Mouse (Mus musculus): ENCODE measurements at regions not wholly inside any gene's neighbourhood (a gene's known extent, or its start where the extent isn't known, plus 50 kb on each side); places are given as distances from the start of the nearest gene placed in this dataset.

- Histone ChIP-seq H3K4me1 (ENCODE audit: control insufficient read depth in 1 of 2, insufficient read depth in 2 of 2, low read length in 2 of 2) (peaks cover 16 to 29% of the 10 kb centered on the region in 2 experiments), H3K9me3 (replicated peaks; ENCODE audit: insufficient read depth, low read length) (no peaks in the 10 kb centered on the region), H3K36me3 (ENCODE audit: control insufficient read depth in 1 of 2, insufficient read depth in 2 of 2, low read length in 2 of 2) (peaks cover 16 to 34% of the 10 kb centered on the region in 2 experiments), H3K4me3 (ENCODE audit: control insufficient read depth in 1 of 2, insufficient read depth in 1 of 2, low read depth in 2 of 2, low read length in 2 of 2) (no peak overlapping the region), H3K9ac (ENCODE audit: control insufficient read depth, low read depth, low read length, poor library complexity, severe bottlenecking) (no peak overlapping the region), H3K27ac (ENCODE audit: control insufficient read depth, low read depth, low read length) (no peak overlapping the region), H3K27me3 (ENCODE audit: control insufficient read depth in 1 of 2, insufficient read depth in 2 of 2, low read length in 2 of 2) (no peaks in the 10 kb centered on the region), H3K79me2 (ENCODE audit: control insufficient read depth, insufficient read depth, low read length, poor library complexity) (peaks cover 22% of the 10 kb centered on the region; the same call in 1 of the 2 replicates)
- no peak for TF ChIP-seq POLR2AphosphoS5 (IDR thresholded peaks at IDR 0.05; ENCODE audit: borderline replicate concordance, low read depth, low read length)
- no peak for TF ChIP-seq NRF1 (IDR thresholded peaks at IDR 0.05; ENCODE audit: insufficient read depth, low read depth, low read length, poor library complexity, severe bottlenecking)
- no peak for TF ChIP-seq GATA1 (IDR thresholded peaks at IDR 0.05; ENCODE audit: low read depth, low read length)
- no peak for TF ChIP-seq SMC3 (IDR thresholded peaks at IDR 0.05; ENCODE audit: low read depth, low read length)
- no peak for TF ChIP-seq RAD21 (IDR thresholded peaks at IDR 0.05; ENCODE audit: low read depth, low read length)
- TF ChIP-seq BHLHE40 (IDR thresholded peaks at IDR 0.05; ENCODE audit: borderline replicate concordance, low read depth, low read length) = no peak
- no peak for TF ChIP-seq E2F4 (IDR thresholded peaks at IDR 0.05; ENCODE audit: borderline replicate concordance, low read depth, low read length)
- no peak for TF ChIP-seq TCF12 (IDR thresholded peaks at IDR 0.05; ENCODE audit: low read depth, low read length)
- TF ChIP-seq ZNF384 (IDR thresholded peaks at IDR 0.05; ENCODE audit: low read depth, low read length) = no peak
- no peak for TF ChIP-seq MEF2A (IDR thresholded peaks at IDR 0.05; ENCODE audit: extremely low read depth, insufficient replicate concordance, low read depth, low read length, poor library complexity, severe bottlenecking)
- TF ChIP-seq ELF1 (IDR thresholded peaks at IDR 0.05; ENCODE audit: low read depth, low read length) = no peak
- TF ChIP-seq POLR2A (IDR thresholded peaks at IDR 0.05; ENCODE audit: control insufficient read depth in 1 of 2, insufficient read depth in 1 of 2, low read depth in 1 of 2, low read length in 2 of 2, poor library complexity in 1 of 2) = peak; percentile 9 to 36; a peak in 1 of 4 replicates
- TF ChIP-seq MAX (IDR thresholded peaks at IDR 0.05; ENCODE audit: low read length) = 0 out of 2 replicates have a peak, but pooled peaks have one; percentile 11
- no peak for TF ChIP-seq KAT2A (conservative IDR thresholded peaks at IDR 0.05; ENCODE audit: low read depth, low read length)
- no peak for TF ChIP-seq MXI1 (IDR thresholded peaks at IDR 0.05; ENCODE audit: low read depth, low read length)
- no peak for TF ChIP-seq ETS1 (IDR thresholded peaks at IDR 0.05; ENCODE audit: low read depth, low read length)
- no peak for TF ChIP-seq MAZ (IDR thresholded peaks at IDR 0.05; ENCODE audit: low read depth, low read length)
- no peak for TF ChIP-seq CHD2 (IDR thresholded peaks at IDR 0.05; ENCODE audit: low read length)
- peak; percentile 98 for TF ChIP-seq MAFK (IDR thresholded peaks at IDR 0.05; ENCODE audit: borderline replicate concordance, low read depth, low read length)
- no peak for TF ChIP-seq ZMIZ1 (IDR thresholded peaks at IDR 0.05; ENCODE audit: low read depth, low read length)
- TF ChIP-seq TBP (IDR thresholded peaks at IDR 0.05; ENCODE audit: low read depth, low read length) = no peak
- TF ChIP-seq MYB (IDR thresholded peaks at IDR 0.05; ENCODE audit: low read depth, low read length) = no peak
- TF ChIP-seq NELFE (IDR thresholded peaks at IDR 0.05; ENCODE audit: low read depth, low read length) = peak; percentile 26; the same call in 1 of the 2 replicates
- TF ChIP-seq SIN3A (IDR thresholded peaks at IDR 0.05; ENCODE audit: low read length) = 0 out of 2 replicates have a peak, but pooled peaks have one; percentile 45
- no peak for TF ChIP-seq USF2 (IDR thresholded peaks at IDR 0.05; ENCODE audit: borderline replicate concordance in 1 of 2, insufficient read depth in 1 of 2, low read depth in 1 of 2, low read length in 2 of 2)
- no peak for DNase-seq (ENCODE audit: low read depth, low spot score)
Measured at GRCm38 (mm10) chr15:62173633-62174543, 1251.1 kb upstream of the A1bg start.
